Mouse (Mus musculus) limb, embryonic 11.5 days (tissue): ENCODE results near the gene Atp2a1. TPM values are rescaled to one million over a fixed set of nuclear protein-coding genes. Genes with fewer than 3 reads are reported as not detected.

Experiments
- ATAC-seq: fragments of 200-750 bp; cut with Nextera tagmentation; 2 replicates; pipeline ENCODE4 v1.8.0; 2017; ENCODE audit warnings: low read depth; ENCODE audit not compliant: insufficient number of reproducible peaks, low FRiP score, low TSS enrichment
- DNase-seq: peaks from one replicate; pipeline ENCODE4 v3.0.0-alpha.2; 2015; ENCODE audit warnings: low spot score
- H3K27ac ChIP-seq: fragments of 300-500 bp; sonication (generic); replicated peaks from 2 replicates; pipeline ENCODE4 v1.5.1; 2014; ENCODE audit warnings: low read depth, mild to moderate bottlenecking, low read length
- H3K27me3 ChIP-seq: fragments of 300-500 bp; sonication (generic); 2 replicates; pipeline ENCODE4 v1.6.1; 2014; ENCODE audit warnings: mild to moderate bottlenecking, low read length, mixed read lengths; ENCODE audit not compliant: control insufficient read depth, insufficient read depth
- H3K36me3 ChIP-seq: fragments of 300-500 bp; sonication (generic); 2 replicates; pipeline ENCODE4 v1.6.1; 2014; ENCODE audit warnings: mild to moderate bottlenecking, low read length, moderate library complexity, mixed read lengths; ENCODE audit not compliant: control insufficient read depth, insufficient read depth
- H3K4me1 ChIP-seq: fragments of 300-500 bp; sonication (generic); 2 replicates; pipeline ENCODE4 v1.6.1; 2014; ENCODE audit warnings: low read length, mixed read lengths; ENCODE audit not compliant: control insufficient read depth, insufficient read depth
- H3K4me2 ChIP-seq: fragments of 300-500 bp; sonication (generic); 2 replicates; pipeline ENCODE4 v1.6.1; 2014; ENCODE audit warnings: low read depth, mild to moderate bottlenecking, moderate library complexity; ENCODE audit not compliant: severe bottlenecking
- H3K4me3 ChIP-seq: fragments of 300-500 bp; sonication (generic); 2 replicates; pipeline ENCODE4 v1.5.1; 2014; ENCODE audit warnings: low read depth, low read length
- H3K9ac ChIP-seq: fragments of 300-500 bp; sonication (generic); 2 replicates; pipeline ENCODE4 v1.6.1; 2014; ENCODE audit warnings: mild to moderate bottlenecking, low read length
- H3K9me3 ChIP-seq: fragments of 300-500 bp; sonication (generic); 2 replicates; pipeline ENCODE4 v1.6.1; 2016; ENCODE audit warnings: low read length; ENCODE audit not compliant: control insufficient read depth
- WGBS: fragments of 180-500 bp; shearing (Covaris S2); extraction: QIAGEN DNeasy Blood & Tissue Kit; methylation state at CpG from one replicate; pipeline ENCODE4 v1.1.7; 2014; 5-methylcytosine and 5-hydroxymethylcytosine counted together
- polyA plus RNA-seq: library from polyadenylated mRNA; unstranded; fragments of >200 nt; fragmentation: Nextera tagmentation; extraction: Ambion mirVana; gene quantifications from 2 replicates; pipeline ENCODE4 v1.2.1, GENCODE M21; 2014

The Atp2a1 gene
- polyA plus RNA-seq, 1 experiment from 2014 or later = 16.0 TPM

DNA sequence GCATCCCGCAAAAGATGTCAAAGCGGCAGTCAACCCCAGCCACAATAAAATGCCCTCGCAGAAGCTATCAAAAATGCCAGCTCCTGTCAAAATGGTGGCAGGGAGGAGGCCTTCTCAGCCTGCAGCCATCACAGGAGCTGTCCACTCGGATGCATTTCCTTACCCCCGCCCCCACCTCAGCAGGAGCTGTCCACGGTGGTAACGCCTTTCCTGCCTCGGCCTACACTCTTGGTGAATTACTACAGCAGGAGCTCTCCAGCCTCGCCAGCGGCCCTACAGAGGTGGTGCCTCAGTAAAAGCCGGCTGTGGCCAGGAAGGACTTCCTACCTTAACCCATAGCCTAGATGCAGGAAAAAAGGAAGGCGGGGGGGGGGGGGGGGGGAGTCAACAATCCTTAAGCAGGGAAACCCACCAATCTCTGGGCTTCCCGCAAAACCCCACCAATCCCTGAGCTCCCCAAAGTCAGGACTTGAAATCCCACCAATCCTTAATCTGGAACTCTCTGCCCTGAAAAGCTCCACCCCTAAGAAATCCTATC, 35.5 kb downstream of the Atp2a1 start:
- no peaks in the 10 kb centered on the region for H3K36me3 ChIP-seq
- 48% methylated on average over 12 of the region's 13 CpGs for WGBS
- H3K27ac ChIP-seq = no peak overlapping the region
- ATAC-seq (no peak), DNase-seq (peak; percentile 33)
- H3K4me2 ChIP-seq = no peak overlapping the region
- no peaks in the 10 kb centered on the region for H3K27me3 ChIP-seq
- no peak overlapping the region for H3K4me3 ChIP-seq
- no peaks in the 10 kb centered on the region for H3K9me3 ChIP-seq
- peaks cover 11% of the 10 kb centered on the region for H3K4me1 ChIP-seq
- H3K9ac ChIP-seq = no peak overlapping the region

DNA sequence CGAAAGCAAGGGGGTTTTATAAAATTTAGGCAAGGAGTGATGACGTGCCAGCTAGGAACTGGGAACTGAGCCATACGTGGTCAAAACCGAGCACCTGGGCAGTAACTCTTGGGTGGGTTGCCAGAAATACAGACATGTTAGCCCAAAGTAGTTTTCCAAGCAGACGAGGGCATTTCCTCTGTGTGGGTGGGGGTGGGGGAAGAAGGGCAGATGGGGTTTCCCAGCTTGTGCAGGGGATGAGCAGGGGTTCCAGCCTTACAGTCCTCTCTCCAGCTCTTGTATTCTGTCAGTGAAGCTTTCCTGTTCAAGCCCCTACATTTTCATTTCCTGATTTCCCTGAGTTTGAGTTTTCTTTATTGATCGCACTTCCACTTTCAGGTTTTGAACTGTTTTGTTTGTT, 38.7 kb downstream of the Atp2a1 start:
- Histone ChIP-seq H3K36me3 (no peaks in the 10 kb centered on the region), H3K4me2 (no peak overlapping the region), H3K9me3 (no peaks in the 10 kb centered on the region), H3K4me3 (no peak overlapping the region), H3K4me1 (peaks cover 7% of the 10 kb centered on the region), H3K9ac (no peak overlapping the region), H3K27me3 (no peaks in the 10 kb centered on the region), H3K27ac (no peak overlapping the region)
- 85% methylated on average over 6 of the region's 6 CpGs for WGBS
- DNase-seq = no peak
- ATAC-seq = no peak

DNA sequence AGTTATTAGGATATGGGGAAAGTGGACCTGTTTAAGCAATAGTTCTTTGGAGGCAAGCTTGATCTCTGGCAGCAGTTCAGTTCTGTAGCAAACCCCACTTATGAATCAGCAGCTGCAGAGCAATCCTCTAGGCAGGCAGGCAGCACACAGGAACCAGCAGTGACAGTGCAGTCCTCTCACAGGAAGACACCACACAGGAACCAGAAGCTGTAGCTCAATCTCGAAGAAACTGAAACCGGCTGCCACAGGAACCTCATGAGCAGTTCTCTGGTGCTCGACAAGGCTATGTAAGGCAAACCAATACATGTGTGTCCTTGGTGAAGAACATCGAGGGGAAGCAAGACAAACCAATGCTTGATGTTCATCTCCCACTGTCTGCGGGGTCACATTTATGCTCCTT, 41.2 kb downstream of the Atp2a1 start:
- ATAC-seq = no peak
- H3K4me1 ChIP-seq = no peaks in the 10 kb centered on the region
- no peak for DNase-seq
- no peak overlapping the region for H3K4me2 ChIP-seq
- no peaks in the 10 kb centered on the region for H3K27me3 ChIP-seq
- H3K9me3 ChIP-seq = no peaks in the 10 kb centered on the region
- H3K27ac ChIP-seq = no peak overlapping the region
- WGBS = 85% methylated on average over 5 of the region's 5 CpGs
- no peak overlapping the region for H3K4me3 ChIP-seq
- H3K9ac ChIP-seq = no peak overlapping the region
- H3K36me3 ChIP-seq = no peaks in the 10 kb centered on the region

DNA sequence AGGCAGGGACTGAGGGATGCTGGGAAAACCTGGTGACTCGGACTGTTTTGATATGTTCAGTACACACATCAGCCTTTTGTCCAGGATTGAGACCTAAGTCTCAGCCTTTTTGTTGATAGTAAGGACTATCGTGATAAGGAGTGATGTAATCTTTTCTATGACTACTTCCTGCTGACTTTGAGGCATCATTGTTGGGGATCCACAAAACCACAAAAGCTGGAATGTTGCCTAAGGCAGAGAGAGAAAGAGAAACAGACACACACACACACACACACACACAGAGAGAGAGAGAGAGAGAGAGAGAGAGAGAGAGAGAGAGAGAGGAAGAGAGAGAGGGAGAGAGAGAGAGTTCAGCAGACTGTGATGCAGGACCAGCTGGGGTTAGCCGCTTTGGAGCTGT, 44.4 kb downstream of the Atp2a1 start:
- ATAC-seq (no peak), DNase-seq (no peak)
- Histone ChIP-seq H3K27ac (no peak overlapping the region), H3K9me3 (no peaks in the 10 kb centered on the region), H3K36me3 (no peaks in the 10 kb centered on the region), H3K9ac (no peak overlapping the region), H3K4me1 (0 out of 2 replicates have a peak, but pooled peaks cover 3% of the 10 kb centered on the region), H3K4me2 (no peak overlapping the region), H3K27me3 (no peaks in the 10 kb centered on the region), H3K4me3 (no peak overlapping the region)
- WGBS = 83% methylated on average over 3 of the region's 3 CpGs

DNA sequence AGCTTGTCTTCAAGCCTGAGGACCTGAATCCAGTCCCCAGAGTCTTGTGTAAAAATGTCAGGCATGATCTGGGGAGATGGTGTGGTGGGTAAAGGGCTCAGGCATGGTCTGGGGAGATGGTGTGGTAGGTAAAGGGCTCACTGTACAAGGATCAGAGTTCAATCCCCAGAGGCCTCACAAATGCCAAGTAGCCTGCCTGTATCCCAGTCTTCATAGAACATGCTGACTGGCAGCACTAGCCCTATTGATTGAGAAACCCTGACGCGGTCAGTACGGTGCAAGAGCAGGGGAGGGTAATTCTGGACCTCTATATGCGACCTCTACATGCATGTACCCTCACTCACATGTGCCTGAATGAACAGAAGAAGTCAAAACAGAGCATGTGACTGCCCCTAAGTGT, 45.3 kb downstream of the Atp2a1 start:
- Histone ChIP-seq H3K4me2 (no peak overlapping the region), H3K4me1 (0 out of 2 replicates have a peak, but pooled peaks cover 3% of the 10 kb centered on the region), H3K9me3 (no peaks in the 10 kb centered on the region), H3K36me3 (no peaks in the 10 kb centered on the region), H3K27me3 (no peaks in the 10 kb centered on the region), H3K27ac (no peak overlapping the region), H3K9ac (no peak overlapping the region), H3K4me3 (no peak overlapping the region)
- WGBS = 83% methylated on average over 4 of the region's 4 CpGs
- DNase-seq (no peak), ATAC-seq (no peak)

DNA sequence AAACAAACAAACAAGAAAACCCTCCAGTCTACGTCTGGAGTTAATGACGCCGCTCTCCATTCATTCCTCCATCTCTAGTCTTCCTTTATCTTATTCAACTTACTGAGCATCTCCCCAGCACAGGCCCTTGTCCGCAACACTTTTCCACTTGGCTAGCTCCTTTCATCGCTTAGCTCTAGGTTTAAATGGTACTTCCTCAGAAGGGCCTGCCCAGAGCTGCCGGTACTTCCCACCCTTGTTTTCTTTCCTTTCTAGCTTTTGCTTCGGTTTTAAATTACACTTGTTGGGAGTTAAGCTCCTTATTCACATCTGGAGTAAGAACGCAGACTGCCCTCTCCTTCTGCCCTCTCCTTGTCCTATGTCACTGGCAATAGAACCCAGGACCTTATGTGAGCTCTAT, 45.9 kb downstream of the Atp2a1 start:
- no peak overlapping the region for H3K4me2 ChIP-seq
- H3K9me3 ChIP-seq = no peaks in the 10 kb centered on the region
- ATAC-seq (no peak), DNase-seq (no peak)
- 66% methylated on average over 8 of the region's 8 CpGs for WGBS
- H3K27me3 ChIP-seq = no peaks in the 10 kb centered on the region
- H3K4me1 ChIP-seq = 0 out of 2 replicates have a peak, but pooled peaks cover 3% of the 10 kb centered on the region
- no peak overlapping the region for H3K9ac ChIP-seq
- H3K27ac ChIP-seq = no peak overlapping the region
- no peak overlapping the region for H3K4me3 ChIP-seq
- no peaks in the 10 kb centered on the region for H3K36me3 ChIP-seq

DNA sequence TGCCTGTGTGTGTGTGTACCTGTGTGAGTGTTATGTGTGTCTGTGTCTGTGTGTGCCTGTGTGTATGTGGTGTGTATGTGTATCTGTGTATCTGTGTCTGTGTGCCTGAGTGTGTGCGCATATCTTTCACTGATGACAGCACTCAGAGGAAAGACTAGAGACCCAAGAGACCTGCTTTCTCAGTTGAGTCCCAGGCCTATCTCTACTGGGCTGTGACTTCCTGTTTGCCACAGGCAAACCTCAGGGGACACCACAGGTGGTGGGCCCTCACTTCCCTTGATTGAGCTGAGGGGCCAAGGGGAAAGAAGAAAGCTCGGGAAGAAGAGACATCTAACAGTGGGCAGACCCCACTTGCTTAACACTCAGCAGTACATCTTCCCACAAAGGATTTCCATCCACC, 46.3 kb downstream of the Atp2a1 start:
- DNase-seq (no peak), ATAC-seq (no peak; the same call in 1 of the 2 replicates)
- H3K9me3 ChIP-seq = no peaks in the 10 kb centered on the region
- 0 out of 2 replicates have a peak, but pooled peaks cover 3% of the 10 kb centered on the region for H3K4me1 ChIP-seq
- H3K4me3 ChIP-seq = no peak overlapping the region
- no peak overlapping the region for H3K27ac ChIP-seq
- 57% methylated on average over 2 of the region's 2 CpGs for WGBS
- H3K36me3 ChIP-seq = no peaks in the 10 kb centered on the region
- H3K9ac ChIP-seq = no peak overlapping the region
- no peak overlapping the region for H3K4me2 ChIP-seq
- H3K27me3 ChIP-seq = no peaks in the 10 kb centered on the region

DNA sequence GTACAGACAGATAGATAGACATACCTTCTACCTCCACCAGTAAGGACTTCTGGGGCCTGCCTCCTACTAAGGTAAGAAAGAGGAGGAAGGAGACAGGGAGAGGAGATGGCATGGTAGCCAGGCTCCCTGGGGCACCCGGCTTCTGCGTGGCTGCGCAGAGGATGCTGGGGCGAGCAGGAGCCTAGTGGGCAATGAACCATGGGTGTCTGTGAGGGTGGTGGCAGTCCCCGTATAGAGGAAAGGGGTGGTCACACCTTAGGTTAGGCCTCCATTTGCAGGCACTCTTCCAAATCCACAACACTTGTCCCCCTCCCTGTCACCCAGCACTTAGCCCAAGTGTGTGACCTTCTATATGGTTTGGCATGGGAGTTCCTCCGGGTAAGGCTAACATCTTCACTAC, 48.2 kb downstream of the Atp2a1 start, which contains the start of gene Cd19:
Cd19 (minus strand) TSS at position 165 of the 400 bp plus-strand sequence.
- no peak within 1 kb of the TSS for H3K9ac ChIP-seq
- H3K9me3 ChIP-seq = no peaks in the 10 kb centered on the region
- H3K27me3 ChIP-seq = no peaks in the 10 kb centered on the region
- no peak for ATAC-seq
- no peak within 1 kb of the TSS for H3K4me2 ChIP-seq
- 77% methylated on average over 6 of the region's 6 CpGs for WGBS
- H3K4me3 ChIP-seq = no peak within 1 kb of the TSS
- 0 out of 2 replicates have a peak, but pooled peaks cover 3% of the 10 kb centered on the region for H3K4me1 ChIP-seq
- H3K36me3 ChIP-seq = no peaks in the 10 kb centered on the region
- no peak for DNase-seq
- H3K27ac ChIP-seq = no peak within 1 kb of the TSS

DNA sequence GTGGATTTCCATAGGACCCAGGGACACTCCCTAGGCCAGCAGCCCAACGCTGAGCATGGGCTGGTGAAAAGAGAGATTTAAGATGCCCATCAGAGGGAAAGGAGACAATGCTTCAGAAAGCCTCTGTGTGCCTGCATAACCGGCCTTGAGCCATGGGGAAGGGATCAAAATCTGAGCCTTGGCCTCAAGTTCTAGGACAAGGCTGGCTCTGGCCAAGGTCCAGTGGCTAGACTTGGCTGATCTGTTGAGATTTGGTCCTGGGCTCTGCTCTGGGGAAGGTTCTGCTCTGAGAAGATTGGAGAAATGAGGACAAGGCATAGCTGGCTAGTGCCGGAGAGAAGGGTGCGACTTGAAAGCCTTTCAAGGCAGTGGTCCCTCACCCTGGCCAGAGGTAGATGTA, 51.8 kb downstream of the Atp2a1 start:
- no peaks in the 10 kb centered on the region for H3K4me1 ChIP-seq
- H3K27me3 ChIP-seq = no peaks in the 10 kb centered on the region
- ATAC-seq (no peak), DNase-seq (no peak)
- WGBS = 91% methylated on average over 4 of the region's 4 CpGs
- H3K4me2 ChIP-seq = no peak overlapping the region
- no peaks in the 10 kb centered on the region for H3K9me3 ChIP-seq
- H3K36me3 ChIP-seq = no peaks in the 10 kb centered on the region
- no peak overlapping the region for H3K9ac ChIP-seq
- H3K4me3 ChIP-seq = no peak overlapping the region
- H3K27ac ChIP-seq = no peak overlapping the region
